Mouse (Mus musculus) intestine, postnatal 0 days (tissue): ENCODE results near the gene Smim5. TPM values are rescaled to one million over a fixed set of nuclear protein-coding genes. Genes with fewer than 3 reads are reported as not detected.

Experiments
- ATAC-seq: fragments of 200-750 bp; cut with Nextera tagmentation; 2 replicates; pipeline ENCODE4 v1.8.0; 2017; ENCODE audit warnings: mild to moderate bottlenecking, moderate TSS enrichment, moderate library complexity
- H3K27ac ChIP-seq: fragments of 300-500 bp; sonication (generic); 2 replicates; pipeline ENCODE4 v1.5.1; 2014; ENCODE audit warnings: mild to moderate bottlenecking, low read depth, low read length, moderate library complexity
- H3K27me3 ChIP-seq: fragments of 300-500 bp; sonication (generic); replicated peaks from 2 replicates; pipeline ENCODE4 v1.6.1; 2014; ENCODE audit warnings: low read length, mixed read lengths; ENCODE audit not compliant: control insufficient read depth, insufficient read depth
- H3K36me3 ChIP-seq: fragments of 300-500 bp; sonication (generic); 2 replicates; pipeline ENCODE4 v1.6.1; 2014; ENCODE audit warnings: mild to moderate bottlenecking, moderate library complexity; ENCODE audit not compliant: control insufficient read depth, insufficient read depth
- H3K4me1 ChIP-seq: fragments of 300-500 bp; sonication (generic); replicated peaks from 2 replicates; pipeline ENCODE4 v1.6.1; 2014; ENCODE audit warnings: antibody characterized with exemption, low read length, mixed read lengths; ENCODE audit not compliant: control insufficient read depth, insufficient read depth
- H3K4me2 ChIP-seq: fragments of 300-500 bp; sonication (generic); replicated peaks from 2 replicates; pipeline ENCODE4 v1.6.1; 2014; ENCODE audit warnings: low read depth, mild to moderate bottlenecking, moderate library complexity
- H3K4me3 ChIP-seq: fragments of 300-500 bp; sonication (generic); 2 replicates; pipeline ENCODE4 v1.5.1; 2014; ENCODE audit warnings: low read depth, low read length
- H3K9ac ChIP-seq: fragments of 300-500 bp; sonication (generic); 2 replicates; pipeline ENCODE4 v1.6.1; 2014; ENCODE audit warnings: mild to moderate bottlenecking, low read depth, low read length
- H3K9me3 ChIP-seq: fragments of 300-500 bp; sonication (generic); 2 replicates; pipeline ENCODE4 v1.6.1; 2016; ENCODE audit warnings: mixed run types; ENCODE audit not compliant: control insufficient read depth
- CTCF ChIP-seq: sonication (generic); IDR thresholded peaks from 2 replicates; pipeline ENCODE4 v1.5.1; 2016; ENCODE audit warnings: low read depth, mild to moderate bottlenecking, control low read depth, antibody characterized with exemption, moderate library complexity
- WGBS: fragments of 180-500 bp; shearing (Covaris S2); extraction: QIAGEN DNeasy Blood & Tissue Kit; methylation state at CpG from one replicate; pipeline ENCODE4 v1.1.7; 2014; 5-methylcytosine and 5-hydroxymethylcytosine counted together
- polyA plus RNA-seq: library from polyadenylated mRNA; unstranded; fragments of >200 nt; fragmentation: Nextera tagmentation; extraction: Ambion mirVana; gene quantifications from 2 replicates; pipeline ENCODE4 v1.2.1, GENCODE M21; 2015

The Smim5 gene
- polyA plus RNA-seq, 1 experiment from 2014 or later = 1.9 TPM

DNA sequence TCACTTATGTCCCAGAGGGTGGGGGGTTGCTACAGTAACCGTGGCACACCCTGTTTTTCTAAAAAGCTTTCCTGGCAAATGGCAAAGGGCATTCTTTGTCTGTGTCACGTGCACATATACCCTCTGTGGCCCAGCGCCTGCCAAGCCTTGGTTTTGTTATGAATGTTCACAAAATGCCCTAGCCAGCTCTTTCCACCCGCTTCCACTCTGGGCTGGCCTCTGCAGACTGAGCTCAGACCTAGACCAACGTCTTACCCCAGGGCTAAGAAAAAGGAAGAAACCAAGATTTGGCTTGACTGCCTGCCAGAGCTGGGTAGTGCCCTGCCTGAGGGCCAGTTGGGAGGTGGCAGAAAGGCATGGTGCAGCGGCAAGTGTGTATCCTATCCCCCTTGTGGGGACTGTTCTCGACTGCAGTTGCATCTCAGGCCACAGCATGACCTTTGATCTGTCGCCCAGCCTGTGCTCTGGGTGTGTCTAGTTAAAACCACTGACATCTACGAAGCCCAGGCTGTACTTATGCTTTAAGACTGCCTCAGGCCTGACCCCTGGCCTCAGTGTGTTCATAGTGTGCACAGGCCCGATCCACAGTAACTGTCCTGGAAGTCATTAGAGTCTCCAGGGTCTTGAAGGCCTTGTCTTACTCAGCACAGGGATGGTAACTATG lies 55.6 kb downstream of the Smim5 start:
- peak overlapping the region; percentile 83 for H3K27ac ChIP-seq
- peak; percentile 48 for TF ChIP-seq CTCF
- no peak overlapping the region for H3K9ac ChIP-seq
- ATAC-seq = peak; percentile 79
- H3K4me3 ChIP-seq = no peak overlapping the region
- WGBS = 32% methylated on average over 10 of the region's 10 CpGs
- H3K27me3 ChIP-seq = no peaks in the 10 kb centered on the region
- H3K4me1 ChIP-seq = peaks cover 8% of the 10 kb centered on the region; the same call in 1 of the 2 replicates
- H3K4me2 ChIP-seq = 0 out of 2 replicates have a peak overlapping the region, but pooled peaks have one; percentile 14
- H3K9me3 ChIP-seq = no peaks in the 10 kb centered on the region
- H3K36me3 ChIP-seq = peaks cover 51% of the 10 kb centered on the region

Other genes starting within 250 kb of the Smim5 start
- 60.5 and 61.3 TPM in 2 replicates for gene Grb2, start 191.4 kb upstream of the Smim5 start, polyA plus RNA-seq
- 8.2 and 8.6 TPM in 2 replicates for gene Tmem94, start 134.5 kb upstream of the Smim5 start, polyA plus RNA-seq
- gene Caskin2, start 86.3 kb upstream of the Smim5 start, polyA plus RNA-seq = 7.4 and 7.6 TPM in 2 replicates
- gene Tsen54, start 85.2 kb upstream of the Smim5 start, polyA plus RNA-seq = 16.7 and 17.0 TPM in 2 replicates
- gene Llgl2, start 75.9 kb upstream of the Smim5 start, polyA plus RNA-seq = 60.5 and 61.8 TPM in 2 replicates
- gene Myo15b, start 41.6 kb upstream of the Smim5 start, polyA plus RNA-seq = 332 and 377 TPM in 2 replicates
- gene Smim6, start 12.1 kb downstream of the Smim5 start, polyA plus RNA-seq = 29.6 and 32.9 TPM in 2 replicates
- 27.5 and 28.8 TPM in 2 replicates for gene Sap30bp, start 33.3 kb downstream of the Smim5 start, polyA plus RNA-seq
- gene Recql5, start 33.5 kb downstream of the Smim5 start, polyA plus RNA-seq = 6.8 and 8.2 TPM in 2 replicates
- 16.6 and 17.8 TPM in 2 replicates for gene Itgb4, start 74.7 kb downstream of the Smim5 start, polyA plus RNA-seq
- 387 and 418 TPM in 2 replicates for gene Galk1, start 112.8 kb downstream of the Smim5 start, polyA plus RNA-seq
- 1,144 and 1,190 TPM in 2 replicates for gene H3f3b, start 128.0 kb downstream of the Smim5 start, polyA plus RNA-seq
- gene Unk, start 130.4 kb downstream of the Smim5 start, polyA plus RNA-seq = 7.4 and 8.8 TPM in 2 replicates
- gene Unc13d, start 178.0 kb downstream of the Smim5 start, polyA plus RNA-seq = 1.1 and 1.2 TPM in 2 replicates
- 179 and 201 TPM in 2 replicates for gene Wbp2, start 187.0 kb downstream of the Smim5 start, polyA plus RNA-seq
- 15.7 and 16.1 TPM in 2 replicates for gene Trim47, start 227.2 kb downstream of the Smim5 start, polyA plus RNA-seq
- 3.1 and 3.3 TPM in 2 replicates for gene Trim65, start 231.2 kb downstream of the Smim5 start, polyA plus RNA-seq
- gene Mrpl38, start 238.9 kb downstream of the Smim5 start, polyA plus RNA-seq = 35.6 and 38.5 TPM in 2 replicates